Mouse (Mus musculus): ENCODE measurements around the gene Uba5.

Gene Uba5

GRCm38 (mm10) chr9:104062430-104063243 lies at the start of gene Uba5:
Gene Uba5, minus strand, starts transcription at chr9:104063134.
- DNase-seq (ENCODE audit: extremely low spot score, low spot score) = peak; percentile 76

- no peak for DNase-seq (ENCODE audit: extremely low spot score, low spot score)
Measured at GRCm38 (mm10) chr9:104109151-104109550, 46.2 kb upstream of the Uba5 start.

- DNase-seq (ENCODE audit: extremely low spot score, low spot score) = no peak
Measured at GRCm38 (mm10) chr9:104108571-104109143, 45.7 kb upstream of the Uba5 start.

- no peak for DNase-seq (ENCODE audit: extremely low spot score, low spot score)
Measured at GRCm38 (mm10) chr9:104107482-104107881, 44.5 kb upstream of the Uba5 start.

GRCm38 (mm10) chr9:104106930-104107329 lies 44.0 kb upstream of the Uba5 start:
- no peak for DNase-seq (ENCODE audit: extremely low spot score, low spot score)

- DNase-seq (ENCODE audit: extremely low spot score, low spot score) = no peak
Measured at GRCm38 (mm10) chr9:104104986-104105385, 42.1 kb upstream of the Uba5 start.

GRCm38 (mm10) chr9:104102901-104103300 lies 40.0 kb upstream of the Uba5 start:
- no peak for DNase-seq (ENCODE audit: extremely low spot score, low spot score)

- DNase-seq (ENCODE audit: extremely low spot score, low spot score) = no peak
Measured at GRCm38 (mm10) chr9:104102301-104102700, 39.4 kb upstream of the Uba5 start.

- no peak for DNase-seq (ENCODE audit: extremely low spot score, low spot score)
Measured at GRCm38 (mm10) chr9:104101458-104101857, 38.5 kb upstream of the Uba5 start.

- DNase-seq (ENCODE audit: extremely low spot score, low spot score) = no peak
Measured at GRCm38 (mm10) chr9:104100822-104101221, 37.9 kb upstream of the Uba5 start.

- DNase-seq (ENCODE audit: extremely low spot score, low spot score) = no peak
Measured at GRCm38 (mm10) chr9:104099060-104099459, 36.1 kb upstream of the Uba5 start.

- DNase-seq (ENCODE audit: extremely low spot score, low spot score) = no peak
Measured at GRCm38 (mm10) chr9:104098256-104098655, 35.3 kb upstream of the Uba5 start.

- DNase-seq (ENCODE audit: extremely low spot score, low spot score) = no peak
Measured at GRCm38 (mm10) chr9:104092945-104093344, 30.0 kb upstream of the Uba5 start.

GRCm38 (mm10) chr9:104088555-104088954 lies 25.6 kb upstream of the Uba5 start:
- no peak for DNase-seq (ENCODE audit: extremely low spot score, low spot score)

GRCm38 (mm10) chr9:104085730-104086429 lies 22.9 kb upstream of the Uba5 start:
- DNase-seq (ENCODE audit: extremely low spot score, low spot score) = no peak

GRCm38 (mm10) chr9:104080038-104080437 lies 17.1 kb upstream of the Uba5 start:
- DNase-seq (ENCODE audit: extremely low spot score, low spot score) = no peak

GRCm38 (mm10) chr9:104079379-104079778 lies 16.4 kb upstream of the Uba5 start:
- peak; percentile 64 for DNase-seq (ENCODE audit: extremely low spot score, low spot score)

GRCm38 (mm10) chr9:104078780-104079179 lies 15.8 kb upstream of the Uba5 start:
- DNase-seq (ENCODE audit: extremely low spot score, low spot score) = no peak

GRCm38 (mm10) chr9:104075808-104076207 lies 12.9 kb upstream of the Uba5 start:
- DNase-seq (ENCODE audit: extremely low spot score, low spot score) = no peak

- no peak for DNase-seq (ENCODE audit: extremely low spot score, low spot score)
Measured at GRCm38 (mm10) chr9:104070863-104071604, 8.1 kb upstream of the Uba5 start.

GRCm38 (mm10) chr9:104070241-104070640 lies 7.3 kb upstream of the Uba5 start:
- no peak for DNase-seq (ENCODE audit: extremely low spot score, low spot score)

- no peak for DNase-seq (ENCODE audit: extremely low spot score, low spot score)
Measured at GRCm38 (mm10) chr9:104064571-104064970, 1.6 kb upstream of the Uba5 start.

All from neural tube, embryonic 10.5 days (tissue).